Mouse (Mus musculus) frontal cortex, postnatal 10 days (tissue): ENCODE measurements around the gene Birc2.

ENCODE experiments used
- DNase-seq, 2 experiments: peaks; one replicate each; pipeline ENCODE4 v3.0.0; 2022; ENCODE audit warnings: low spot score in 2 of 2, mixed read lengths in 1 of 2

Birc2 gene

GRCm38 (mm10) chr9:7846667-7847199, 9.9 kb upstream of the Birc2 start:
- DNase-seq, result no peak

DNA sequence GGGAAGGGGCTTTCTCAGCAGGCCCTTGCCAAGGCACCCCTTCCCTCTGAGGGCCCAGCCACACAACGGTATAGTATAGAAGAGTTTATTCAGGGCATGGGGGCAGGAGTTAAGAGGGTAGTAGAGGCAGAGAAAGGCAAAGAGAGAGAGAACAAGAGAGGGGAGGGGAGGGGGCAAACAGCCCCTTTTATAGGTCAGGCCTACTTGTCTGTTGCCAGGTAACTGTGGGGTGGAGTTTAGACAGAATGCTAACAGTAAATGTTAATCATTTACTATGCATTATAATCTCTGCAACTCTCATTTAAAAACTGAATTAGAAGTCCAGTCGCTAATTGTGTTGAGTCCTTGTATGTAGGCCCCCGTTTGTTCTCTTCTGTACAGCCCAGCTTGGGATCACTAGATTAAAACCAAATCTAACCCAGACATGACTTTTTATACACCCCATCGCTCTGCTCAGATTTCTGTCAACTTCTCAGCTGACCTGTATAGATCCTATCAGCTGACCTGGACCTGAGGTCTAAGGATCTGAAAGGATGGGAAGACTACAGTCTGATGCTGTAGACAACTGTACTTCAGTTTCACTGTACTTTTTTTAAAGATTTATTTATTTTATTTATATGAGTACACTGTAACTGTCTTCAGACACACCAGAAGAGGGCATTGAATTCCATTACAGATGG, 8.5 kb upstream of the Birc2 start:
- DNase-seq, result no peak

- no peak for DNase-seq
Observed at GRCm38 (mm10) chr9:7841221-7841620, 4.4 kb upstream of the Birc2 start.

DNA sequence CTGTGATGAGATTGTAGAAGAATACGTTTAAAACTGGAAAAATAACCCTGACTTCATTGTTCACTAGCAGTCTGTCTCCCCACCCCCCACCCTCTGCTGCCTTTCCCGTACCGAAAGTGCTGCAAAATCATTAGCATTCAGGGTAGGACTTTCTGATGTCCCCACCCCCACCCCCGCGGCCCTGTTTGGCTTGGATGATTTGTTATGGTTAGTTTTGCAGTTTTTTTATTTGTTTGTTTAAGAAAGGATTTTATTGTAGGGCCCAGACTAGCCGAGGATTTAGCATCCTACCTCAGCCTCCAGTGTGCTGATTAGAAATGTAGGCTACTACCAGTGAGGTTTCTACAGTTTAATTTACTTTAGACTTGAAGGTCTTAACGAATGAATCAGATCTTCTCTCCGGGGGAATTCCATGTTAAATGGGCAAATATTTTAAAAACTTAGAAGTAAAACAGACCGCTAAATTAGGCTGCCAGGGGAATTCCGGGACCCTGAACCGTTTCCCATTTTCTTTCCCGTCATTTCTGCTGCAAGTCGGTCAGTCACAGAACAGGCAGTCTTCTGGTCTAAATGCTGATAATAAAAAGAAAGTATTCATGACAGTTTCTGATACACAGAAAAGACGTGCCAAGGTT, 1.1 kb upstream of the Birc2 start:
- DNase-seq, result no peak

DNA sequence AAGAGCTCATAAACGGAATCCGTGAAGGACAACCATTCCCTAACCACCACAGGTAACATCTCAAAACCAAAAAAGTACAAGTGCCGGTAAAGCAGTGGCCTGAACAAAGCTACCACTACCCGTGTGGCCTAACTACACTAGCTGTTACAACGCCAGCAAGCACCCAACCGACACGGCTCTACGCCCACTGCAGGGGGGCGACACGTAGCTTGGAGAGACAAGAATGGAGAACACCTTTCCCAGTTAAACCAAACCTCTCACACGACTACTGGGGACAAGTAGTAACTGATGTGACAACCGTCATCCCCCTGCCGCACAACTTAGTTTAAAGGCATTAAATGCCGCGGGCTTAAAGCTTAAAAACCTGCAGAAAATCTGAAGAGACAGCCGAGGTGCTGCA, 533 bp downstream of the Birc2 start:
- peak; percentile 35 to 41 for DNase-seq

DNA sequence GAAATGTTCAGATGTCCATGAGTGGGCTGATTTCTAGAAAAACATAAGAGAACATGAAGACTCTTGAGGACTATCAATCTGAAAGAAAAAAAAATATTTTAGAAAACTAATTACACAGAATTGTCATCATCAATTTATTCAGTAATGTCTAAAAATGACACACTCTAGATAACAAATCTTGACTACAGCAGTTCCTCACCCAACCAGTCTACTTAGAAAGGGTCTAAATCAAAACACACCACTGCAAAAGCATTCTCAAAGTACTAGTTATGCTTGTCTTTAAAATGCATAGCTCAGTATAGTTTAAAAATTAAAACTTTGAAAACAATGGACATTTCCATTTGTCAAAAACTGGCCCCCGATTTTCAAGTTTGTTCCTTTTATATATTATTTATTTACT, 1.6 kb downstream of the Birc2 start:
- no peak for DNase-seq

DNA sequence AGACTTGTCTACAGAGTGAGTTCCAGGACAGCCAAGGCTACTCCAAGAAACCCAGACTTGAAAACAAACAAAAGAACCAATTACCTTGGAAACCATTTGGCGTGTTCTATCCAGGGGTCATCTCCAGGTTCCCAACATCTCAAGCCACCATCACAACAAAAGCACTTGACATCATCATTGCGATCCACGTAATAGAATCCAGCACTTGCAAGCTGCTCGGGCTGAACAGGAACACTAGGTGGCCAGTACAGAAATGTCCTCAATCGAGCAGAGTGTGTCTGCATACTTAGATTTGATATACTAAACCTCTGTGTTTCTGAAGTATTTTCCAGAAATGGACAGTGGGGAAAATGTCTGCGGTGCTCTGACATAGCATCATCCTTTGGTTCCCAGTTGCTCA, 3.4 kb downstream of the Birc2 start:
- DNase-seq, result no peak

DNA sequence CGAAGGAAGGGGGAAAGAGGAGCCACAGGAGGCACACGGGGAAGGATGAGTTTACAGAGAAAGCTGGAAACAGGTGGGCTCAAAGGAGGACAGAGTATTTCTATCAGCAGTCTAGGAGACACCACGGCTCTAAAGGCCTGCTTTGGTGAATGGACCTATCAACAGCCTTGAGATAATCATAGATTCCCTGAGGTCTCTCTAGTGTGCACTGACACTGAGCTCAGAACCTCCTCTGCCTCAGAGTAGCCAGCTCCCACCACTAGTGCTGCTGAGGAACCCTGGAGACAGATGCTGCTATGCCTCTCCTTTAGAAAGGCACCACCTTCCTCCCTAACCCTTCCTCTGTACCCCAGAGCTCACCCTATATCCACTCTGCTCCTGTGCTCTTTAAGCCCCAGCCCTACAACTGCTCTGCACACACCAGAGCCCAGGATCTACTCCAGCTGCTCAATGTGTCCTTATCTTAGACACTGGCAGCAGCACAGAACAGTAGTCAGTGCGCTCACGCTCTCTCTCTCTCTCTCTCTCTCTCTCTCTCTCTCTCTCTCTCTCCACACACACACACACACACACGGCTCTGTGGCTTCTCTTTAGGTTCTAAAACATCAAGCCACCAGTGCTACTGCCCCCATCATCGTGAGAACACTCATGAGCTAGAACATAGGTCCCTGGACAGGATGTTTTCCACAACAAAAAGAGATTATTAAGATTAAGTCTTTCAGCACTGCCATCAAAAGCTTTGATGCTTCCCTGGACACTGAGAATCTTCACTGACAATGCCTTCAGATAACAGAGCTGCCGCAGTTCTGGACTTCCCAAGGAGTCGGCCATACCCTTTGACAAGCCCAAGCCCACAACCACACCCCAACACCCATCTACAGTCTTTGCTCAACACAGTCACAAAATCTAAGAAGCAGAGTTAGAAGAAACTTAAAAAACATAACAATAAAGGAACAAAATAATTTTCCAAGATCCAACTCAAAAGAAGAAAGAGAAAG, 7.0 kb downstream of the Birc2 start:
- DNase-seq, result no peak

DNA sequence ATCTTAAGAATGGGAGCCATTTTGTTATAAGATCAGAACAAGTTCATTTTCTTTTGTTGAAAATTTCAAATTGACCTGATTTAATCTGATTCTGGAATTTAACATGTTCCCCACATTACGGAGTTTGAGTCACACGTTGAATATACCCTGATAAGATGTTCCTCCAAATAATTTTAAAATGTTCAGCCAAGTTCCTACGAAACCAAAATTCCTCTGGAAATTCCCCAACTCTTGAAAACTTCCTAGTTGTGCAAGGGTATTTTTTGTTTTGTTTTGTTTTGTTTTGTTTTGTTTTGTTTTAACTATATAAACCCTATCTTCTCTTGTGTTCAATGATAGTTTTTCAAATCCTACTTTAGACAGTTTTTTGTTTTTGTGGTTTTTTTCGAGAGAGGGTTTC, 8.2 kb downstream of the Birc2 start:
- DNase-seq, result no peak

GRCm38 (mm10) chr9:7824916-7825315, 11.9 kb downstream of the Birc2 start:
- no peak for DNase-seq

DNA sequence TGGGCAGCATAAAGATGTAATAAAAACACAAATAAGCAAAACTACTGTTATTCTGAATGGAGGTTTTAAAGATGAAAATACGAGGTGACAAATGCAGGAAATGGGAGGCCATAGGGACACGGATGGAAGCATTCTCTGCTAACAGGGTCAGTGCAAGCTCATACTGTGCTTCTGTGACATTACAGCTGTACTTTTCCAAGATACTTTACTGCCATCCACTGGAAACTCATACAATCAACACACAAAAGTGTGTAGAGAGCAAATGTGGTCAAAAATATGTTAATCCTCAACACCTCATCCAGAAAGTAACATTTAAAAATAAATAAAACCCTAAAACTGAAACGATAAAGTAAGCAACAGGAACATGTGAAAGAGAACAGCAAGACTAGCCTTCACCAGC, 14.1 kb downstream of the Birc2 start:
- DNase-seq, result no peak

GRCm38 (mm10) chr9:7805101-7805506, 31.8 kb downstream of the Birc2 start:
- no peak for DNase-seq

- no peak for DNase-seq
Observed at GRCm38 (mm10) chr9:7798555-7798954, 38.3 kb downstream of the Birc2 start.

DNA sequence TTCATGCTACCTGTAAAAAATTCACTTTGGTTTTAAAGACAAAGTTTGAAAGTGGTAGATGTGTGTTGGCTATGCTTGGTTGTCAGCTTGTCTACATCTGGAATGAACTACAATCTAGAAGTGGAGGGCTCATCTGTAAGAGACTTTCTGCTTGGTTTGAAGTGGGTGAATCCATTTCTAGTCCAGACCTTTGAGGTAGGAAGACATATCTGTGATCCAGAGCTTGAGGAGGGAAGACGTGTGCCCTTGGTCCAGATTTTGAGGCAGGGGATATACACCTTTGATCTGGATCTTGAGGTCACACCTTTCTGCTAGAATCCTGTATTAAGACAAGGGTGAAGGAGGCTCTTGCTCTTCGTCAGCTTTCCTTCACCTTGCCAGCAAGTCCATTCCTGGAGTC, 39.3 kb downstream of the Birc2 start:
- DNase-seq, result no peak

DNA sequence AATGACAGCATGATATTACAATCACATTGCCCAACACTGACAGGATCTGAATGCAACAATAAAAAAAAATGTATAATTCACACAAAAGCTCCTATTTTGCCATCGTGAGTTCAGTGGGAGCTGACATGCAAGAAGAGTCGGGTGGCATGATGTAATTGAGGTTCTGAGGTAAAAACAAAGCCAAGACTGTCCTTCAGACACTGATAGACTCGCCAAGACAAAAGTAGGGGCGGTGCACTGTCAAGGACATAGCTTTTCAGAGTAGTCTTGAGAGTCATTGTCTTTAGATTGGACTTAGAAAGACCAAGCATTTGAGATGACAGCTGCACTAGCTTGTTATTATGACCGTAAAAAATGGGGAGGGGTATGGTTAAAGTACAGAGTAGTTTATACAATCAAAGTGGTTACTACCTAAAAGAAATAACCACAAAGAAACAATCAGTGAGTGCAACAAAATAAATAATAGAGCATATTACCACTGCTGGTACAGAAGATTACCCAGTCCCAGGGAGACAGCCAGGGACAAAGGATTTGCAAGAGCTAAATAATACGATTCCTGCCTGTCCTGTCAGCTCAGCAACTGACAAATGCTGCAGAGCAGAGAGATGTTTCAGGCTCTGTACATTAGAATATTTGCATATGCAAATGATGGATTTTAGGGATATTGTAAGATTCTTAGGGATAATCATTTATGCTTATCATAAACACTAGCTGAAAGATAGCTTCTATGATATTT, 40.6 kb downstream of the Birc2 start:
- no peak for DNase-seq

- no peak for DNase-seq
Observed at GRCm38 (mm10) chr9:7795581-7795980, 41.3 kb downstream of the Birc2 start.

GRCm38 (mm10) chr9:7793561-7793960, 43.3 kb downstream of the Birc2 start:
- DNase-seq, result no peak

DNA sequence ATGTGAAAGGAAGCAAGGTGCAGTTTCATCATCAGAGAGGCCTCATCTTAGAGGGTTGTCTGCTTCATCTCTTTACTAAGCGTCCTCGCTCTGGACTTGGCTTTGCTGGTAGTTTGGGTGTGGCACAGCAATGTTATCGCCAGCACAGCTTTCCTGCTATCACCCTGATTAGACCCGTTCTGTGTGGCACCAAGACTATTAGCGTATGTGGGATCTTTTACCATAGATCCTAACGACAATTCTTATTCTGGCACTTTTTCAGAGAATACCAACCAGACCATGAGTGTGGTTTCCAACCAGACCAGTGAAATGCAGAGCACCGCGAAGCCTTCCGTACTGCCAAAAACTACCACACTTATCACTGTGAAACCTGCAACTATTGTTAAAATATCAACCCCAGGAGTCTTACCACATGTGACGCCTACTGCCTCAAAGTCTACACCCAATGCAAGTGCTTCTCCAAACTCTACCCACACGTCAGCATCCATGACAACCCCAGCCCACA, 46.2 kb downstream of the Birc2 start:
- DNase-seq, result no peak

- DNase-seq, result no peak
Observed at GRCm38 (mm10) chr9:7789764-7790575, 46.9 kb downstream of the Birc2 start.

DNA sequence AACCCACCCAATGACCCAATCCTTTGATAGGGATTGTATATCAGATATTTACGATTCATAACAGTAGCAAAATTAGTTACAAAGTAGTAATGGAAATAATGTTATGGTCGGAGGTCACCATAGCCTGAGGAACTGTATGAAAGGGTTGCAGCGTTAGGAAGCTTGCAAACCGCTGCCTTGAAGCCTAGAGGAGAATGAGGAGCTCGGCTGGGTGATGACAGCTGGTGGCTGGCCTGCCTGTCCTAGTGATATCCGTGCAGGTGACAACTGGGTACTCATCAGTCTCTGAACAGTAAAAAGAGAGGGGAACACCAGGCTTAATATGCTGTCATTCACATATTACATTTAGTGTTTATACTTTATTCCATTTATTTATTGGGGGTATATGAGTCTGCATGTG, 48.5 kb downstream of the Birc2 start:
- DNase-seq, result no peak

DNA sequence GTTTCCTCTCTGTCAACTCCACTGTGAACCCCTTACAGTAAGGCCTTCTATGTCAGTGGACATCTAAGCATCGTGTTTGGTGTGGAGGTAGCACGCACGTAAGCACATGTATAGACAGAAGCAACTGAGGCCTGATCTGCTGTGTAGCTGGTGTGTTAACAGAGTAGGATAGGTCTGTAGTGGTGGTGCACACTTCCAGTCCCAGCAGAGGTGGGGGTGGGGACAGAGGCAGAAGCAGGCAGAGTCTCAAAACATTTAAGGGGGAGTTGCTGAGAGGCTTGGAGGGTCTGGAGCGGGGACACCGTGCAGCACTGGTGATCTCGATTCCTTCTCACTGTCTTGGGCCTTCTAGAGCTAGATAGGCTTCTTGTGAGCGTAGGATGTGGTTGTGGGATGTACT, 50.8 kb downstream of the Birc2 start:
- DNase-seq, result no peak
